Mouse (Mus musculus) layer of hippocampus, adult 2 months (tissue): ENCODE measurements around the gene C1qtnf7. TPM values are rescaled to one million over a fixed set of nuclear protein-coding genes. Genes with fewer than 3 reads are reported as not detected.

Experiments
- DNase-seq, 2 experiments: peaks; one replicate each; pipeline ENCODE4 v3.0.0; 2022; ENCODE audit warnings: low spot score in 2 of 2
- H3K27ac ChIP-seq: fragments of 200-600 bp; 2 replicates; pipeline ENCODE4 v1.8.1; 2022
- H3K4me3 ChIP-seq: fragments of 200-600 bp; 2 replicates; pipeline ENCODE4 v1.8.1; 2022; ENCODE audit warnings: mild to moderate bottlenecking
- CTCF ChIP-seq: fragments of 200-600 bp; conservative IDR thresholded peaks from 2 replicates; pipeline ENCODE4 v1.8.1; 2022; ENCODE audit warnings: antibody characterized with exemption, mild to moderate bottlenecking, moderate library complexity
- total RNA-seq, 2 experiments: library from RNA; stranded (reverse); gene quantifications; 2 replicates each; pipeline ENCODE4 v1.2.3; 2021

Gene C1qtnf7
- total RNA-seq, 2 experiments from 2014 or later, result 1.1 to 1.2 TPM

GRCm38 (mm10) chr5:43554871-43555270, 39.5 kb downstream of the C1qtnf7 start:
- no peak overlapping the region for H3K27ac ChIP-seq
- no peak for TF ChIP-seq CTCF
- no peak overlapping the region for H3K4me3 ChIP-seq
- DNase-seq, result no peak

- H3K4me3 ChIP-seq, result no peak overlapping the region
- H3K27ac ChIP-seq, result no peak overlapping the region
- DNase-seq, result no peak
- no peak for TF ChIP-seq CTCF
These were observed 40.1 kb downstream of the C1qtnf7 start for GRCm38 (mm10) chr5:43555406-43555805.

GRCm38 (mm10) chr5:43557436-43557835, 42.1 kb downstream of the C1qtnf7 start:
- DNase-seq, result peak; percentile 30 to 63
- TF ChIP-seq CTCF, result no peak
- Histone ChIP-seq H3K27ac (0 out of 2 replicates have a peak overlapping the region, but pooled peaks have one; percentile 36), H3K4me3 (no peak overlapping the region)

GRCm38 (mm10) chr5:43561639-43562252, 46.4 kb downstream of the C1qtnf7 start:
- Histone ChIP-seq H3K27ac (no peak overlapping the region), H3K4me3 (no peak overlapping the region)
- DNase-seq, result no peak
- no peak for TF ChIP-seq CTCF

- no peak for TF ChIP-seq CTCF
- Histone ChIP-seq H3K4me3 (no peak overlapping the region), H3K27ac (no peak overlapping the region)
- DNase-seq, result no peak
These were observed 54.5 kb downstream of the C1qtnf7 start for GRCm38 (mm10) chr5:43569720-43570359.

- Histone ChIP-seq H3K27ac (no peak overlapping the region), H3K4me3 (no peak overlapping the region)
- DNase-seq, result peak; percentile 13 to 28
- peak; percentile 86 for TF ChIP-seq CTCF
These were observed 67.5 kb downstream of the C1qtnf7 start for GRCm38 (mm10) chr5:43582876-43583275.

- no peak for TF ChIP-seq CTCF
- Histone ChIP-seq H3K4me3 (no peak overlapping the region), H3K27ac (no peak overlapping the region)
- DNase-seq, result no peak
These were observed 68.2 kb downstream of the C1qtnf7 start for GRCm38 (mm10) chr5:43583326-43584120.

- Histone ChIP-seq H3K4me3 (no peak overlapping the region), H3K27ac (no peak overlapping the region)
- no peak for TF ChIP-seq CTCF
- no peak for DNase-seq
These were observed 69.1 kb downstream of the C1qtnf7 start for GRCm38 (mm10) chr5:43584464-43584863.

GRCm38 (mm10) chr5:43585406-43586245, 70.3 kb downstream of the C1qtnf7 start:
- no peak overlapping the region for H3K27ac ChIP-seq
- no peak for TF ChIP-seq CTCF
- H3K4me3 ChIP-seq, result no peak overlapping the region
- no peak for DNase-seq

- H3K4me3 ChIP-seq, result no peak overlapping the region
- DNase-seq, result no peak
- TF ChIP-seq CTCF, result no peak
- H3K27ac ChIP-seq, result no peak overlapping the region
These were observed 73.6 kb downstream of the C1qtnf7 start for GRCm38 (mm10) chr5:43588791-43589439.

GRCm38 (mm10) chr5:43589440-43589830, 74.1 kb downstream of the C1qtnf7 start:
- no peak for DNase-seq
- TF ChIP-seq CTCF, result no peak
- H3K4me3 ChIP-seq, result no peak overlapping the region
- H3K27ac ChIP-seq, result no peak overlapping the region

GRCm38 (mm10) chr5:43590311-43590731, 75.0 kb downstream of the C1qtnf7 start:
- H3K27ac ChIP-seq, result no peak overlapping the region
- DNase-seq, result no peak
- TF ChIP-seq CTCF, result no peak
- no peak overlapping the region for H3K4me3 ChIP-seq

GRCm38 (mm10) chr5:43601601-43602000, 86.3 kb downstream of the C1qtnf7 start:
- DNase-seq, result no peak
- Histone ChIP-seq H3K4me3 (no peak overlapping the region), H3K27ac (no peak overlapping the region)
- TF ChIP-seq CTCF, result no peak
